Mouse (Mus musculus) lung, embryonic 14.5 days (tissue): Measurements from ENCODE around the gene Capn10. TPM values are rescaled to one million over a fixed set of nuclear protein-coding genes. Genes with fewer than 3 reads are reported as not detected.

Experiments used
- ATAC-seq: fragments of 200-750 bp; cut with Nextera tagmentation; 2 replicates; pipeline ENCODE4 v1.8.0; 2017; ENCODE audit warnings: mild to moderate bottlenecking, moderate TSS enrichment, moderate library complexity; ENCODE audit not compliant: insufficient read depth
- DNase-seq: peaks from one replicate; pipeline ENCODE4 v3.0.0-alpha.2; 2015
- H3K27ac ChIP-seq: fragments of 300-500 bp; sonication (generic); 2 replicates; pipeline ENCODE4 v1.5.1; 2014; ENCODE audit warnings: low read depth, mild to moderate bottlenecking, moderate library complexity
- H3K27me3 ChIP-seq: fragments of 300-500 bp; sonication (generic); 2 replicates; pipeline ENCODE4 v1.6.1; 2014; ENCODE audit warnings: low read length, control low read depth; ENCODE audit not compliant: insufficient read depth
- H3K36me3 ChIP-seq: fragments of 300-500 bp; sonication (generic); 2 replicates; pipeline ENCODE4 v1.6.1; 2014; ENCODE audit warnings: control low read depth; ENCODE audit not compliant: insufficient read depth
- H3K4me1 ChIP-seq: fragments of 300-500 bp; sonication (generic); 2 replicates; pipeline ENCODE4 v1.6.1; 2014; ENCODE audit warnings: antibody characterized with exemption, control low read depth; ENCODE audit not compliant: insufficient read depth
- H3K4me2 ChIP-seq: fragments of 300-500 bp; sonication (generic); 2 replicates; pipeline ENCODE4 v1.6.1; 2014; ENCODE audit warnings: mild to moderate bottlenecking
- H3K4me3 ChIP-seq: fragments of 300-500 bp; sonication (generic); 2 replicates; pipeline ENCODE4 v1.5.1; 2014; ENCODE audit warnings: low read depth, low read length
- H3K9ac ChIP-seq: fragments of 300-500 bp; sonication (generic); 2 replicates; pipeline ENCODE4 v1.6.1; 2014
- H3K9me3 ChIP-seq: fragments of 300-500 bp; sonication (generic); 2 replicates; pipeline ENCODE4 v1.6.1; 2016; ENCODE audit warnings: low read depth, low read length, control low read depth
- CTCF ChIP-seq: IDR thresholded peaks from 2 replicates; pipeline ENCODE4 v1.5.1; 2016; ENCODE audit warnings: antibody characterized with exemption, low read depth
- WGBS: fragments of 180-500 bp; shearing (Covaris S2); extraction: QIAGEN DNeasy Blood & Tissue Kit; methylation state at CpG from one replicate; pipeline ENCODE4 v1.1.7; 2014; 5-methylcytosine and 5-hydroxymethylcytosine counted together
- polyA plus RNA-seq: library from polyadenylated mRNA; unstranded; fragments of >200 nt; fragmentation: Nextera tagmentation; extraction: Ambion mirVana; gene quantifications from 2 replicates; pipeline ENCODE4 v1.2.1, GENCODE M21; 2014

Capn10 gene
- polyA plus RNA-seq, 1 experiment from 2014 or later = 26.8 TPM

DNA sequence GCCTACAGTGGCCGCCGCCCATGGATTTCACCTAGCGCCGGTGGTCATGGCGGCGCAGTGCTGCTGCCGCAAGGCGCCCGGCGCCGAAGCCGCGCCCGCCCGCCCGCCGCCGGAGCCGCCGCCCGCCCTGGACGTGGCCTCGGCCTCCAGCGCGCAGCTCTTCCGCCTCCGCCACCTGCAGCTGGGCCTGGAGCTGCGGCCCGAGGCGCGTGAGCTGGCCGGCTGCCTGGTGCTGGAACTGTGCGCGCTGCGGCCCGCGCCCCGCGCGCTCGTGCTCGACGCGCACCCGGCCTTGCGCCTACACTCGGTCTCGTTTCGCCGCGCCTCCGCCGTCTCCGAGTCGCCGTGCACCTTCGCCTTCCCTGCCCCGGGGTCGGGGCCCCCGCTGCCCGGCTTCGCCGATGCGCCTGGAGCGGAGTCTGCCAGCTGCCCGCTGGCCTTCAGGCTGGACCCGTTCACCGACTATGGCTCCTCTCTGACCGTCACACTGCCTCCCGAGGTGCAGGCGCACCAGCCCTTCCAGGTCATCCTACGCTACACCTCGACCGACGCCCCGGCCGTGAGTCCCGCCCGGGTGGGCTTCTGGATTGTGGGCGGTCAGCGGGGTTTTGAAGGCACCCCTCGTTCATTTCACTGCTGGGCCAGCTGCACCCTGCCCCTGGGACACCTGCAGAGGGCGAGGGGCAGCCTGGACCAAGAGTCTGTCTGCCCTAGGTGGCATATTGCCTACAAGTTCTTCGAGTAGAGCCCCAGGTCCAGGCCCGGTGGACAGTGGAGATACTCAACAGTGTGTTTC, 23.1 kb upstream of the Capn10 start:
- 1% methylated on average over 60 of the region's 85 CpGs for WGBS
- peak; percentile 75 for DNase-seq
- Histone ChIP-seq H3K9me3 (no peaks in the 10 kb centered on the region), H3K27ac (peak overlapping the region; percentile 79), H3K4me1 (peaks cover 16% of the 10 kb centered on the region; the same call in 1 of the 2 replicates), H3K4me2 (peak overlapping the region; percentile 92), H3K4me3 (peak overlapping the region; percentile 72), H3K9ac (peak overlapping the region; percentile 86), H3K27me3 (no peaks in the 10 kb centered on the region), H3K36me3 (peaks cover 12% of the 10 kb centered on the region)
- ATAC-seq = peak; percentile 29
- TF ChIP-seq CTCF = no peak

DNA sequence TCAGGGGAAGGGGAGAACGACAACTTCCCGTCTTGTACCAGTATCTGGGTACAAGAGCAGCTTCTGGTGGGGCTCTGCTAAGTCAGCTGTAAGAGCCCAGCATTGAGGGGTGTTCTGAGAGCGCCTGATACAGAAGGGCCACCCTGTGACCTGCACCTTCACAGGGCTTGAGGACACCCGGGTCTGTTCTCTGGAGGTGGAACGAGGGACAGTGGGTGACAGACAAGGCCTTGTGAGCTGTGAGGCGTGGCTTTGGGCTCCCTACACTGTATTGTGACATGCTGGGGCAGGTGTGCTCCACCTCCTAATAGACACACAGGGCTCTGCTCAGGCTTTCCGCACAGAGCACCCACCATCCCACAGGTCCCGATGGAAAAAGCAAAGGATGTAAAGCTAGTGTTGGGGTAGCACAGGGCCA, 22.4 kb upstream of the Capn10 start:
- Histone ChIP-seq H3K27me3 (no peaks in the 10 kb centered on the region), H3K27ac (no peak overlapping the region), H3K4me1 (peaks cover 16% of the 10 kb centered on the region; the same call in 1 of the 2 replicates), H3K9me3 (no peaks in the 10 kb centered on the region), H3K4me3 (peak overlapping the region; percentile 72), H3K9ac (peak overlapping the region; percentile 86), H3K4me2 (peak overlapping the region; percentile 92), H3K36me3 (peaks cover 18% of the 10 kb centered on the region)
- no peak for DNase-seq
- no peak for ATAC-seq
- WGBS = 41% methylated on average over 8 of the region's 8 CpGs
- no peak for TF ChIP-seq CTCF

GRCm38 (mm10) chr1:92912286-92912685, 21.9 kb upstream of the Capn10 start:
- Histone ChIP-seq H3K27ac (no peak overlapping the region), H3K4me3 (peak overlapping the region; percentile 72), H3K36me3 (peaks cover 24% of the 10 kb centered on the region), H3K9me3 (no peaks in the 10 kb centered on the region), H3K4me2 (peak overlapping the region; percentile 92), H3K4me1 (peaks cover 16% of the 10 kb centered on the region; the same call in 1 of the 2 replicates), H3K27me3 (no peaks in the 10 kb centered on the region), H3K9ac (peak overlapping the region; percentile 14; the same call in 1 of the 2 replicates)
- 73% methylated on average over 1 of the region's 1 CpGs for WGBS
- peak; percentile 25 for DNase-seq
- ATAC-seq = no peak
- peak; percentile 49 for TF ChIP-seq CTCF

GRCm38 (mm10) chr1:92914239-92914638, 19.9 kb upstream of the Capn10 start:
- TF ChIP-seq CTCF = no peak
- no peak overlapping the region for H3K4me2 ChIP-seq
- no peak overlapping the region for H3K4me3 ChIP-seq
- H3K9ac ChIP-seq = no peak overlapping the region
- peaks cover 16% of the 10 kb centered on the region; the same call in 1 of the 2 replicates for H3K4me1 ChIP-seq
- peaks cover 41% of the 10 kb centered on the region for H3K36me3 ChIP-seq
- 78% methylated on average over 4 of the region's 4 CpGs for WGBS
- no peaks in the 10 kb centered on the region for H3K9me3 ChIP-seq
- no peak overlapping the region for H3K27ac ChIP-seq
- no peak for ATAC-seq
- H3K27me3 ChIP-seq = no peaks in the 10 kb centered on the region
- no peak for DNase-seq

- no peak for TF ChIP-seq CTCF
- ATAC-seq (no peak), DNase-seq (no peak)
- no peaks in the 10 kb centered on the region for H3K27me3 ChIP-seq
- H3K4me2 ChIP-seq = no peak overlapping the region
- H3K9me3 ChIP-seq = no peaks in the 10 kb centered on the region
- H3K4me1 ChIP-seq = peaks cover 12% of the 10 kb centered on the region; the same call in 1 of the 2 replicates
- WGBS = 90% methylated on average over 11 of the region's 11 CpGs
- no peak overlapping the region for H3K9ac ChIP-seq
- no peak overlapping the region for H3K27ac ChIP-seq
- H3K4me3 ChIP-seq = no peak overlapping the region
- peaks cover 49% of the 10 kb centered on the region for H3K36me3 ChIP-seq
Observed at GRCm38 (mm10) chr1:92914993-92915392, 19.2 kb upstream of the Capn10 start.

DNA sequence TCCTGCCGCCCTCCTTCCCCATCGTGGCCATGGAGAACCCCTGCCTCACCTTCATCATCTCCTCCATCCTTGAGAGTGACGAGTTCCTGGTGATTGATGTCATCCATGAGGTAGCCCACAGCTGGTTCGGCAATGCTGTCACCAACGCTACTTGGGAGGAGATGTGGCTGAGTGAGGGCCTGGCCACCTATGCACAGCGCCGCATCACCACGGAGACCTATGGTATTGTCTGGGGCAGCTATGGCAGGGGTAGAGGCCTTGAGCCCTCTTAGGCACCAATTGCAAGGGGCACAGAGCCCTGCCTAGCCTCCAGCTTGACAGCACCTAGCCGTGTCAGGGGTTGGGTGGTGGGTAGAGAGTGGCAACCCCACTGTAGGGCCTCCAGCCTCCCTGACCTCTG, 17.5 kb upstream of the Capn10 start:
- 90% methylated on average over 9 of the region's 9 CpGs for WGBS
- no peak for ATAC-seq
- peaks cover 60% of the 10 kb centered on the region for H3K36me3 ChIP-seq

DNA sequence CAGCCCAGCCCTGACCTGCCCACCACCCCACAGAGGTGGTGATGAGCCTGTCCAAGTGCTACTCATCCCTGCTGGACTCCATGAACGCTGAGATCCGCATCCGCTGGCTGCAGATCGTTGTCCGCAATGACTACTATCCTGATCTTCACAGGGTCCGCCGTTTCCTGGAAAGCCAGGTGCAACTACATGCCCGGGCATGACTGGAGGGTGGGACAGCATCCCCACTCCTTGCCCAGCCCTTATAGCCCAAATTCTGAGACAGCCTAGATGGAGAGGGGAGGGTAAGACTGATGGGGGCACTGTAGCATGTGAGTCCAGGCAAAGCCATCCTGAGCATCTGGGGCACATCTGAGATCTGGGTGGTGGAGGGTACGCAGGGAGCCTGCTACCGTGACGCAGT, 15.0 kb upstream of the Capn10 start:
- H3K36me3 ChIP-seq = peaks cover 57% of the 10 kb centered on the region
- no peak for ATAC-seq
- no peak overlapping the region for H3K4me2 ChIP-seq
- no peak overlapping the region for H3K27ac ChIP-seq
- H3K9me3 ChIP-seq = no peaks in the 10 kb centered on the region
- DNase-seq = no peak
- 97% methylated on average over 11 of the region's 11 CpGs for WGBS
- H3K4me1 ChIP-seq = no peaks in the 10 kb centered on the region
- no peak overlapping the region for H3K9ac ChIP-seq
- no peak for TF ChIP-seq CTCF
- no peak overlapping the region for H3K4me3 ChIP-seq
- no peaks in the 10 kb centered on the region for H3K27me3 ChIP-seq

More for the DNA sequence above, 17.5 kb upstream of the Capn10 start:
- H3K27ac ChIP-seq = no peak overlapping the region
- no peak overlapping the region for H3K4me3 ChIP-seq
- H3K27me3 ChIP-seq = no peaks in the 10 kb centered on the region
- no peaks in the 10 kb centered on the region for H3K9me3 ChIP-seq
- H3K9ac ChIP-seq = no peak overlapping the region
- no peak overlapping the region for H3K4me2 ChIP-seq
- no peak for DNase-seq
- no peak for TF ChIP-seq CTCF
- peaks cover 6% of the 10 kb centered on the region; the same call in 1 of the 2 replicates for H3K4me1 ChIP-seq
